Mouse (Mus musculus) liver, postnatal 0 days (tissue): ENCODE data around the gene Pik3r6.

Experiments used
- CTCF ChIP-seq: sonication (generic); IDR thresholded peaks from 2 replicates; pipeline ENCODE4 v1.5.1; 2016; ENCODE audit warnings: antibody characterized with exemption, low read depth
- EP300 ChIP-seq: IDR thresholded peaks from 2 replicates; pipeline ENCODE4 v1.6.1; 2016; ENCODE audit warnings: antibody characterized with exemption, low read depth, mild to moderate bottlenecking

DNA sequence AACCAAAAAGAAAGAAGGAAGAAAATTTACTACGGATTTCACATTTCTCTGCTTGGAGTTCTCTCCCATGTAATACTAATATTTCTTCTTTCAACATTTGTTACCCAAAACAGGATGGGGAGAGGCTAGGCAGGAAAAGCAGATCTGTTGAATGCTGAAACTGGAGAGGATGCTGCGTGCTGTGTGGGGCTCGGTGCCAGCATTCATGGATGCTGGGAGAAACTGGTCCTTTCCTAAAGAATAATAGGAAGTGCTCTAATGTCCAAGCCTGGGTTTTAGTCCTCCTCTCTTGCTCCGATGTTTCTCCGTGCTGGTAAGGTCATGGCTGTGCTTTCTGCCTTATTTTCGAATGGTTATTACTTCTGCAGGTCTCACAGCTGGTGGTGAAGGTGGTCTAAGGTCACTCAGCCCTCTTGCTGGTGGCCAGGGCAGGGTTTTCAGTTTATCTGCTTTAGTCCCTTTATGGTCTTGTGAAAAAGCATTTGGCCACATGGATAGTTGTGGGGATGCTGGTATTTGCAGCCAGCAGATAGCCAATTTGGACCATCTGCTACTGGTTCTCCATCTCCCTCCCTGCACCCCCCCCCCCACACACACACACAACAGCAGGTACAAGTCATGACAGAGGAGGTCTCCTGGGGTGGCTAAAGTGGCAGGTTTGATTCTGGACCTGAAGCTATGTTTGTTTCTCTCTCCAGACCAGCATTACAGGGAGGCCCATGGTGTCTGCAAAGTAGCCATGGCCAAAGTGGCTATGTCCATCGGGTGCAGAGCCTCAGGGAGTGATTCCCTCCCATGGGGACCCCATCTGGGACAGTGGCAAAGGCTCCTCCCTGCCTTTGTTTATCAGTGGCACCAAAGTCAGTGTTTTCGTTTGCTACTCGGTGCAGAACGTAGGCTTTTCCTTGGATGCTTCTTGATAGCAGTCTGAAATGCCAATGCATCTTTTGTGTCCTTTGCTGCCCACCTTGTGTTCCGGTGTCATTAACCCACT, 59.4 kb downstream of the Pik3r6 start:
- TF ChIP-seq CTCF: no peak
- no peak for TF ChIP-seq EP300
